Mouse (Mus musculus) fibroblast of lung, adult 2 months (primary cell): Measurements from ENCODE around the gene Spats2.

Experiments
- DNase-seq: peaks from one replicate; pipeline ENCODE4 v3.0.0-alpha.2; 2011; ENCODE audit warnings: low read depth

Gene Spats2

DNA sequence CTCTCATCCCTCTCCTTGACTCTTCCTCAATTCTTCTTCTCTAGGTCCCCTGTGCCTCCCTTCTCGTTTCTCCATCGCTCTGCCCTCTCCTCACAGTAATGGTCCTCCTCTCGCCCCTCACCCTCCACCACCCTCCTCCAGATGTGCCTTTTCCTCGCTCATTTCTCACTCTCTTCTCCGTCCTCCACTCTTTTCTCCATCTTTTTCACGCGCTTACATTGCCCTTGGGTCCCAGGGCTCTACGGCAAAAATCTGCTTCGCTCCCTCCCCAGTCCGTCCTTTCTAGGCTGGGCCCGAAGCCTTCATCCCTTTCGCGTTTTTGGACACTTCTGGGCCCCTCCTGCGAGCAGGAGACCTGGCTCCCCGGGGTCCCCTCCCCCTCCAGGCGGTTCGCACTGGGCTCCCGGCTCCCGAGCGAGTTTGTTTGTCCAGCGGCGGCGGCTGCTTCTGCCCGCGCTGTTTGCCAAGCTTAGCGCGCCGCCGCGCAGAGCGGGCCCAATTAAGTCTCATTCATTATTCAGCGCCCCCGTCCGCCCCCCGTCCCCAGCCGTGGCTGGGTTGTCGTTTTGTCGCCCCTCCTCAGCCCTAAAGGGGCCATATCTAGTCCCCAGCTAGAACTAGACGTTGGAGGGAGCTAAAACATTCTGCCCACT lies 27.8 kb upstream of the Spats2 start:
- DNase-seq: no peak

GRCm38 (mm10) chr15:99098493-99098861 lies 27.2 kb upstream of the Spats2 start:
- no peak for DNase-seq

GRCm38 (mm10) chr15:99099139-99099556 lies 26.6 kb upstream of the Spats2 start:
- no peak for DNase-seq

GRCm38 (mm10) chr15:99099984-99100383 lies 25.7 kb upstream of the Spats2 start:
- DNase-seq: no peak

DNA sequence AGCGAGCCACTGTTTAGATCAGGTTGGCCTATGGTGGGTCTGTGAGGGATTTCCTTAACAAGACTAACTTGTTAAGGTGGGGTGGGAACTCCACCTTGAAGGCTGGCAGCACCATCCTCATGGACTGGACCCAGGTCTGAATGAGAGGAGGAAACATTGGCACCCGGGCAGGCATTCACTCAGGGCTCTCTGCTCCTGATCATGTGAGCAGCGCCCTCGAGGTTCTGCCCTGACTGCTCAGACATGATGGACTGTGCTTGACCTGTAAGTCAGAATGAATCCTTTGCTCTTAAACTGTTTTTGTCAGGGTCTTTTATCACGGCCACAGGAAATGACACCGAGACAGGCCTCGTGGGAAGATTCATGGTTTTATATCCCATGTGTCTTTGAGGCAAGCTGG lies 20.5 kb upstream of the Spats2 start:
- no peak for DNase-seq

- no peak for DNase-seq
Observed at GRCm38 (mm10) chr15:99107866-99108265, 17.9 kb upstream of the Spats2 start.

GRCm38 (mm10) chr15:99111139-99111538 lies 14.6 kb upstream of the Spats2 start:
- DNase-seq: no peak

GRCm38 (mm10) chr15:99111809-99112208 lies 13.9 kb upstream of the Spats2 start:
- DNase-seq: no peak

GRCm38 (mm10) chr15:99112843-99113395 lies 12.8 kb upstream of the Spats2 start:
- DNase-seq: no peak

DNA sequence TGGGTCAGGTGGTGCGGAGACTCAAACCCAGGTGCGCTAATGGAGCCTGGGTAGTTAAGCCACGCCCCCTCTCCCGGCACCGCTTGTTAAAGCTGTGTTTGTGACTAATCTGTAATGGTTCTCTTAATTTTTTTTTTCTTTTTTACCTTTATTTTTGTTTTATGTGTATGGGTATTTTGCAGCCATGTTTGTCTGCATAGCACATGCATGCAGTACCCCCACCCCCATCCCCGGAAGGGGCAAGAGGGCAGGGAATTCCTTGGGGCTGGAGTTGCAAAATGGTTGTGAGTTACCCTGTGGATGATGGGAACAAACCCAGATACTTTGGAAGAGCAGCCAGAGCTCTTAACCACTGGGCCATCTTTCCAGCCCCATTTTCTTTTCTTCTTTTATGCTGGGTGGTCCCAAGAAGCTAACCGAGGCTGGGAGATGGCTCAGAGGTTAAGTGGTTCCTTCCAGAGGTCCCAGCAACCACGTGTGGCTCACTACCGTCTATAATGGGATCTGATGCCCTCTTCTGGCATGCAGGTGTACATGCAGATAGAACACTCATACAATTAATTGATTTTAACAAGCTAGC lies 12.2 kb upstream of the Spats2 start:
- no peak for DNase-seq

DNA sequence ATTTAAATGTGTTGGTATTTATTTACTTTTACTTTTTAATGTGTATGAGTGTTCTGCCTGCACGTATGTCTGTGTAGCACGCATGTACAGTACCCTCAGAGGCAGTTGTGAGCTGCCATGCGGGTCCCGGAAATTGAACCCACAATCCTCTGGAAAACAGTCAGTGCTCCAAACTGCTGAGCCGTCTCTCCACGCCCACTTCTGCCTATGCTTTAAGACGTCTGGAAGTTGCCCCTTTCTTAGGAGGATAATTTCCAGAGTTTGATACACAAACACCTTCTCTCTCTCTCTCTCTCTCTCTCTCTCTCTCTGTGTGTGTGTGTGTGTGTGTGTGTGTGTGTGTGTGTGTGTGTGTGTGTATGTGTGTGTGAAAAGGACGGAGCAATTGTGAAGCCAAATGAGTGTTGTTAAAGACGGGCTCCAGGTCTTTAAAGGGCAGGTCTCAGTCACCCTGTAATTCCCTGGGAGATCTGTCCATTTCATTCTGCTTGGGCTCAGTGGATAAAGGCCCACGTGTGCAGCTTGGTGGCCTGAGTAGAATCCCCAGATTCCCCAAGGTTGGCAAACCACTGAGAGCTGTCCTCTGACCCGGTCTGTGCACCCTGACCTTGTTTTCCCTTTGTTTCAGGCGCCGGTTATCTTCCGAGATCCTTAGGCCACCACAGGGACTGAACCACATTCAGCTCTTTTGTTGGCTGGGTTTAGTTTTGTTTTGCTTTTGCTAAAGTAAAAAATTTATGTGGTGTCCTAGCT lies 11.2 kb upstream of the Spats2 start:
- DNase-seq: no peak

- no peak for DNase-seq
Observed at GRCm38 (mm10) chr15:99115065-99115423, 10.7 kb upstream of the Spats2 start.

- no peak for DNase-seq
Observed at GRCm38 (mm10) chr15:99116539-99116938, 9.2 kb upstream of the Spats2 start.

DNA sequence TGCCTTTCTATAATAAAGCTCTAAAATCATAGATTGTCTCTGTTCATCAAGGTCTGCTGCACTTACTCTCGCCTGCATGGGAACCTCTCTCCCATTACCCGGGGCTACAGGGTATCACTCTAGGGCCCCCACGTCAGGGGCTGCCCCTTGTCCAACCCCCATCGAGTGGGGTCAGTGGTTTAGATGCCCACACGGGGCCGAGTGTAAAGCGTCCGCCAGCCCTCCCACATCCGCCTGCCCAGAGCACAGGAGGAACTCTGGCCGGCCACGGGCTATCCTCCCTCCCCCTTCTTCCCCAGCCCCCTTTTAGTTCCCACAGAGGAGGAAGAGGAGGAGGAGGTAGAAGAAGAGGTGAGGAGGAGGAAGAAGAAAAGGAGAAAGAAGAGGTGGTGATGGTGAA lies 4.9 kb upstream of the Spats2 start:
- DNase-seq: no peak

- DNase-seq: no peak
Observed at GRCm38 (mm10) chr15:99122642-99123041, 3.1 kb upstream of the Spats2 start.

- peak; percentile 54 for DNase-seq
Observed at GRCm38 (mm10) chr15:99126081-99126815, 532 bp downstream of the Spats2 start.

DNA sequence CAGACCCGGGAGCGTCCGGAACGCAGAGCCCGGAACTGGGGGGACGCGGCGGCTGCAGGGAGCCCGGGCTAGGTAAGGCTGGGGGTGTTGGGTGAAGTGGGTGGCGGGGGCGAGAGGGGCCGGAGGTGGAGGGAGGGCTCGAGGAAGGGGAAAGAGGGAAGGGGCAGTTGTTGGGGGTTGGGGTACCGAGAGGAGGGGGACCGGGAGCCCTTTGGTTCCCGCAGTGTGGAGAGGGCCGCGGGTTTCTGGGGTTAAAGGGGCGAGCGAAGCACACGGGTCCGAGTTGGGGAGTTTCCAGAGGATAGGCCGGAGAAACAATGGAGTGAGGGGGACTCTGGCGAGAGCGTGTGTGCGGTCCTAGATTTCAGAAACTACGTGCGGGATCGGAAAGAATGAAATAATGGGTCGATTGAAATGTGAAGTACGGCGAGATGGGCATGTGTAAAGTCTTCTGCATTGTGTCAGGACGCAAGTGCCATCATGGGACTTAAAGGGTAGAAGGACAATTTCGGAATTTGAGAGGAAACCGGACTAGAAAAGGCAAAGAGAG lies 1.2 kb downstream of the Spats2 start:
- no peak for DNase-seq

DNA sequence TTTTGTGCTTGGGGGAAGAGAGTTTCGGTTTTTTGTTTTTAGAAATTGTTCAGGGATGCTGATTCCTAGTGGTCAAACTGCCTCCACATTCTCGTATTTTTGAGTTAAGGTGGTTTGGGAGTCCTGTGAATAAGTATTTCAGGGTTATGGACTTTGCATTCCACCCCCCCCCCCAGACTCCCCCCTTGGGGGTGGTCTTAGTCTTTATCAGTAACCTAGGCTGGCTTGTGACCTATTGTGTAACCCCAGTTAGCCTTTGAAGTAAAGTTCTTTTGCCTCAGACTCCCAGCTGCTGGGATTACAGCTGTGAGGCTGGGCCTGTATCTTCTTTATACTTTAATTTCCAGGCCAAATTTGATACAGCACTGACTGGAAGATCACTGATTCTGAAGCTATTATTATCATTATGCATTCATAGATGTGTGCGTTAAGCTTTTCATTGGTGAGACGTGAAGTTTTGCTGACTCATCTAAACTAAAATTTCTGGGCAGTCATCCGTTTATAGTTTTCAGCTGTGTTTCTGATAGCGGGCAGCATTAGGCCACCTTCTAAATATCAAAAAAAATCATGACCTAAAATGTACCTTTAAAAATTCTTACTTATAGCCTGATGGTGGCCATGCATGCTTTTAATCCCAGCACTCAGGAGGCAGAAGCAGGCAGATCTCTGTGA lies 2.3 kb downstream of the Spats2 start:
- no peak for DNase-seq

DNA sequence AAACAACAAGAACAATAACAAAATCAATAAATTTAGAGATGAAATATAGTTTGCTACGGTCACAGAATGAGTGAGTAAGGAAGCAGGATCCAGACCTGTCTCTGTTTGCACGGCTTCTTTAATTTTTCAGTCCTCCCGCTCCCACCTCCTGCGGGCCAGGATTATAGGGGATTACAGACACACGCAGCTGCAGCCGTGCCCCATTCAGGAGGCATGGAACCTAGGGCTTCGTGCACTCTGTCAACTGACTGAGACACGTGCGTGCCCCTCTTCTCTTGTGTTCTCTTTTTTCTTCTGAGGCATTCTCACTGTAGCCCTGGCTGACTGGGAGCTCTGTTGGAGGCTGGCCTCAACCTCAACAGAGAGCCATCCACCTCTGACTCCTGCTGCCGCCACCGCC lies 3.7 kb downstream of the Spats2 start:
- DNase-seq: no peak

GRCm38 (mm10) chr15:99129956-99130910 lies 4.5 kb downstream of the Spats2 start:
- no peak for DNase-seq
